Mouse (Mus musculus) brain, embryonic 18.5 days (tissue): ENCODE measurements around the gene Stk33.

ENCODE experiments used
- DNase-seq: peaks from one replicate; pipeline ENCODE4 v3.0.0-alpha.2; 2012; ENCODE audit warnings: low read depth, low spot score

Stk33 gene

GRCm38 (mm10) chr7:109357877-109358276 is 81.0 kb downstream of the Stk33 start:
- no peak for DNase-seq

GRCm38 (mm10) chr7:109347241-109347640 is 91.6 kb downstream of the Stk33 start:
- no peak for DNase-seq

GRCm38 (mm10) chr7:109331722-109332121 is 107.2 kb downstream of the Stk33 start:
- DNase-seq, result no peak

DNA sequence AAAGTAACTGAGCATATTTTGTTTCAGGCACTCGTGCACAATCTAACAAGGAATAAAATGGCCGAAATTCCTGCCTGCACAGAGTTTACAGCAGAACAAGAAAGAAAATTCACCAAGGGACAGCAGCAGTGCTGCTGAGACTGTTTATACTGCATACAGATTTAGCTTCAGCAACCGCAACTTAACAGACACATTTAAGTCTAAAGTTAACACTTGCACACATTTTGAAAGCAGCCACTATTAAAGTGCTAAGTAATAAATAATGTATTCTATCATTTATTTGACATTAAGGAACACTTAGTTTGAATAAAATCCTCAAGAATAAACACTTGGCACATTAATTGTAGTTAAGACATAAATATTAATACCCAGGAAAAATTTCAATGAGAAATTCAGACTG is 110.1 kb downstream of the Stk33 start:
- DNase-seq, result no peak

- no peak for DNase-seq
These were observed 112.1 kb downstream of the Stk33 start for GRCm38 (mm10) chr7:109326813-109327212.

- DNase-seq, result no peak
These were observed 113.2 kb downstream of the Stk33 start for GRCm38 (mm10) chr7:109325731-109326130.

DNA sequence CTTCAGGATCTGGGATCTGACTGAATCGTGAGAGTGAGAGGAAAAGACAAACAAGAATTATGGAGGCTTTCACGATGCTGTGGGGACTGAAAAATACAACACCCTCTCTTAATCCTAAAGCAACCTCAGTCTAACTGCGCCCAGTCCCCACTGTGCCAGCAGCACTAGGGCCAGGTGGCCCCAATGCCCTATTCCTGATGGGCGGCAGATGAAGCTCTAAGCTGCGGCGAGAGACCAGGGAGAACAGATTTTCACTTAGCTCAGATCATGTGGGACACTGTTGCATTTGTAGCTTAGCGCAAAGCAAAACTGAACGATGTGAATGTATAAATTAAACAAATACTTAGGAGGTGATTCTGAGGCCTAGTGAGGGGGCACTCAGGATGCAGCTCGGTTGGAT is 113.7 kb downstream of the Stk33 start:
- DNase-seq, result no peak

DNA sequence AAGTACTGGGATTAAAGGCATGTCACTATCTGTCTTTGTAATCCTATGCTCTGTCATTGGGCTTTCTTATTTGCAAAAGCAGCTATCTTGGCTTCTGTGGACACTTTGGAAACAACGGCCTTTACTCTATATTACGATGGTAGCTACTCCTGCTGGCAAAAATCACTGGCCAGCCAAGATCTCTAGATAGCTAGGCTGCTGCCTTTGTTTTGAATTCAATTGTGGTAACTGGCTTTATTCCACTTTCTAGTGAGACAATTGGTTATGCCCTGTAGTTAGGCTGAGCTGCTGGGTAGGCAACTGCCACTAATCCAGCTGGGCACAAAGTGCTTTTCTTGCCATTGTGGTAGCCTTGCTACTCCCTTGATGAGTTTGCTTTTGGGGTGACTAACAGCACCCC is 129.4 kb downstream of the Stk33 start:
- DNase-seq, result no peak

GRCm38 (mm10) chr7:109295807-109296206 is 143.1 kb downstream of the Stk33 start:
- DNase-seq, result no peak

DNA sequence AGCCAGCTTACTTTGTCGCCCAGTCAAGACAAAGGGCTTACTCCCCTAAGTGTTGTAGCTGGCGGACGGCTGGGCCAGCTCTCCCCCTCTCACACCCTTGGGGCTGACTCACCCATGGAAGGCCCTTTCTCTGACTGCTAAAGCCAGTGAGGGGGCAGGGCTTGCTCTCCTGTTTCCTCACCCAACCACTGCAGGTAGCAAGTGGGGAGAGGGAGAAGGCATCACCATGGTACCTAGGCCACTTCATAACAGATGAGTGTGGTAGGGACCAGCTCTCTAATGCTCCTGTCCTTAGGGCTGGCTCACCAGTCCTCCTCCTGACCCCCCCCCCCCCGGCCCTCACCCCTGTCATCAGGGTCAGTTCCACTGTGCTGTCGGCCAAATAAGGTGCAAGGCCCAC is 143.5 kb downstream of the Stk33 start:
- no peak for DNase-seq

DNA sequence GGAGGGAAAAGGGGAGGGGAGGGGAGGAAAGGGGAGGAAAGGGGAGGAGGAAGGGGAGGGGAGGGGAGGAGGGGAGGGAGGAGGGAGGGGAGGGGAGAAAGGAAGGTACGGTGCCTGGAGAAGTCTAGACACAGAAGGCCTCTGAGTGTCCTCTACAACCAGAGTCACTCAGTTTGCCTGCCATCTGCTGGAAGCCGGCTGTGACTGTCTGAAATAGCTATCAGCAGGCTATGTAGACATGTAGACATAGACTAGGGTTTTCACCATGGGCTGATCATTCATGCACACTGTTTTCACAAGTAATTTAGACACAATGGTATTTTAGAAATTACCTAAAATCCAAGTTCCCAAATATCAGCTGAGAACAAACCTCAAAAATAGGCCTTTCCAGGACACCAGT is 148.4 kb downstream of the Stk33 start:
- DNase-seq, result no peak

GRCm38 (mm10) chr7:109289106-109289505 is 149.8 kb downstream of the Stk33 start:
- DNase-seq, result no peak

- no peak for DNase-seq
These were observed 156.8 kb downstream of the Stk33 start for GRCm38 (mm10) chr7:109282106-109282505.

DNA sequence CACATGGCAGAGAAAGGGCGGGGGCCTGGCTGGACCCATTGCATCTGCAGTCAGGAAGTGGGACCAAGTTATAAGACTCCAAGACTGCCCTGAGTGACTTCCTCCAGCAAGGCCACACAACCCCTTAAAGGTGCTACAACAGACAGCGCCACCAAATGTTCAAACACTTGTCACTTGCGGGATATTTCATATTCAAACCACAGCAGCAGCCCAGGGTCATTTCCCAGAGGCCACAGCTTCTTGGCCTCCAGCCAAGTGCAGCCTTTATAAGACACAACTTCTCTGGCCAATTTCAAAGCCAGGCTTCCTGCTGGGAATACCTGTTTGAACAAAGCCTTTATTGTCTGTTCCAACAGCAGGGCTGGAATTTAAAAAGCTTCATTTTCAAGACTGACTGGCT is 162.3 kb downstream of the Stk33 start:
- DNase-seq, result no peak

- no peak for DNase-seq
These were observed 163.0 kb downstream of the Stk33 start for GRCm38 (mm10) chr7:109275901-109276300.

DNA sequence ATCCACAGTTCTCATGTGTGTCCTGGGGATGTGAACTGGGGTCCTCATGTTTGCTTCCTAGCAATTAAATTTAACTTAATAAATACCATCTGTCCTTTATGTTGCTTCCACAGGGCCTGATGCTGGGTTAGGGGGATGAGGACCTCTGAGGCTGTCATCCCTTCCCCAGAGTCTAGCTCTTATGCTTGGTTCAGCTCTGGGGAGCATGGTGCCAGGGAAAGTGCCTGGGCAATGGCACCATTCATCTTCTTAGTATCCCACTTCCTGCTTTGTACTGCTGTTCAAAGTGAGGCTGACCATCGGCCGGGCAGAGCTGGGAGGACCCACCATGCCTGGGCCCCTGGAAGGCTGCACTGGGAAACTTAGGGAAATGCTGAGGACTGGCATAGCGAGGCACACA is 163.7 kb downstream of the Stk33 start:
- DNase-seq, result no peak

DNA sequence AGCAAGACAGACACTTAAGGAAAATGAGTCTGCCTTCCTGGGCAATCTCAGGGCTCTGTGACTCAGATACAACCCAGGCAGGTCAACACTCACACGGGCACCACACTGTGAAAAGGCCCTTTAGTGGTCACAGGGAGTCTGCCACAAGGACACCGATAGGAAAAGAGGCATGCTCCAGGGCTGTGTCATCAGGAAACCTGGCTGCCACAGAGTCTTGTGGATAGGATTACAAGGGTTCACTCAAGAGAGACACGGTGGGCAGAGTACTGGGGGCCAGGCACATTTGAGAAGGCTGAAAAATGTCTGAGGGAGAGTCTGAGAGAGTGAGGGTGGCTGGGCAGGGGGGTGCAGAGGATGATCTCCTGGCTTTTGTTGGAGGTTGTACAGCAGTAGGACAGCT is 164.6 kb downstream of the Stk33 start:
- no peak for DNase-seq

- no peak for DNase-seq
These were observed 169.8 kb downstream of the Stk33 start for GRCm38 (mm10) chr7:109269046-109269445.

DNA sequence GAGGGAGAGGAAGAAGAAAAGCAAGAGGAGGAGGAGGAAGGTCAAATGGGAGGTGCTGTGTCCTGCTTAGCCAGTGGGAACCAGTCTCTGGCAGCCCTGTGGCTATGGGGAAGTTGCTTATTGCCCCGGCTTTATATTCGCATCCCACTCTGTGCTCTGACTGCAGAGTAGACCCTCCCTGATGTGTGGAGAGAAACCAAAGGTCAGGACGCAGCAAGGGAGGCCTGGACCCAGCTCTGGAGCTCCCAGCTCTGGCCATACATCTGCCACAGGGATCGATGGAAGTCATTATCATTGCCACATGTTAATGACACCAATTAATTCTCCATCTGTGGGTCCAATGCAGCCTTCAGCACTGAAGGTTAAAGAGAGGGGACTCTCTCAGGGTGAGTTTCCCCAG is 171.5 kb downstream of the Stk33 start:
- no peak for DNase-seq

DNA sequence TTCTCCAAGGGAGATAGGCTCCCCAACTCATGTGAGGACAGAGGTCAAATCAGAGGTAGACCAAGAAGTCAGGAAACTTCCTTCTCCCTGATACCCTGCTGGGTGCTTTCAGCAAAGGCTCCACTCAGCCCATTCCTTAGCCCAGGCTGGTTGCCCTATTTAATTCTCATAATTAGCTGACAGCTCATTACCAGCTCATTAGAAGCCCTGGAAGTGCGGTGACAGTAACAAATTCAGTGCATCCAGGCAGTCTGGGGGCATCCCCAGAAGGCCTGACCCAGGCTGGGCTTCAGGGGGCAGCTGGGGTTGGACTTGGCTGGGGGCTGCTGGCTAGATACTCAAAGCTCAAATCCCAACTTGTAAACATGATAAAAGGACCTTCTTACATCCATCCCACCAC is 172.7 kb downstream of the Stk33 start:
- DNase-seq, result no peak

DNA sequence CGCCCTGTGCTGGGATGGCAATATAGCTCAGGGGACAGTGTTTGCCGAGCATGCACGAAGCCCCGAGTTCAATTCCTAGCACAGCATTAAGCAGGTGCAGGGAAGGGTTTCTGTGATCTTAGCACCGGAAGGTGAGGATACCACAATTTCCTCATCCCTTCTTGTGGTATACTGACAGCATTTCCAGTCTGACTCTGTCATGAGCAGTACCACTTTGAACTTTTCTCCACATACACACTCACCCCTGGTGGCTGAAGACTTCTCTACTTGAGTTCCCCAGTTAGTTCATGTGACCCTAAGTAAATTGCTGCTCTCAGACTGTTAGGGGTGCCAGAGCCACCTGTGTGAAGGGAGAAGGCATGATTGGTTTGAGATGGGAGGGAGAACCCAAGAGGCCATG is 173.3 kb downstream of the Stk33 start:
- DNase-seq, result no peak

DNA sequence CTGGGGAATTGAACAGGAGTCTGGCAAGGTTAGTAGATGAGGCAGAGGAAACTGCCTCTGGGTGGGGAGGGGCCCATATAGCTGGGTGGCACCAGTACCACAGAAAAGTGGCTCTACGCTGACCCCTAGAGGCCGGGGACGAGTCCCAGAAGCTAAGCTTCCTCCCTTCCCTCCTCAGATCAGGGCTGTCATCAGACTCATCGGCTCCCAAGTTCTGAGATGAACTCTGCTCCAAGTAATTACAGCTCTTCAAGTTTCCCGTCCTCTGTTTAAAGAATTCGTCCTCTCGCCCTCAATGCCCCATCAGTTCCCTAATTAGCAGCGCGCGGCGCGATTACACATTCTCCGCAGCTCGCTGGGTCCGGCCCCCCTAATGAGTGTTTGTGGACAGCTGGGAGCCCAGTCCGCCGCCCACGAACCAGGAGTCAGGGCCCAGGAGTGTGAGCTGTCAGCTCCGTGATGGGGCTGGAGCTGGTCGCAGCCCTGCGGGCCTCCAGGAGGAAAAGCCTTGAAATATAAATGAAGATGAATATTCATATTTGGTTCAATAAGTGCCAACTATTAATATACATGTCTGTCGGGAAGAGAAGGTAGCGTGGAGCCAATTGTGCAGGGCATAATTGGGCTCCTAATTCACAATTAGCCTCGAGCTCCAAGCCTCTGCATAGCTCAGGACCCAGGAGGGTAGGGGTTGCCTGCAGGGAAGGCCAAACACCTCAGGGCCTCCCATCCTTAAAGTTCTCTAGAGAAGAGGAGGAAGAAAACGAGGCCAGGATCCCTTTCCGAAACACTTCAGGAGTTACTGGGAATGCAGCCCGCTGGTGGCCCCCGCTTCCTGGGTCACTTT is 183.2 kb downstream of the Stk33 start:
- DNase-seq, result no peak

- DNase-seq, result no peak
These were observed 187.5 kb downstream of the Stk33 start for GRCm38 (mm10) chr7:109251418-109251817.

DNA sequence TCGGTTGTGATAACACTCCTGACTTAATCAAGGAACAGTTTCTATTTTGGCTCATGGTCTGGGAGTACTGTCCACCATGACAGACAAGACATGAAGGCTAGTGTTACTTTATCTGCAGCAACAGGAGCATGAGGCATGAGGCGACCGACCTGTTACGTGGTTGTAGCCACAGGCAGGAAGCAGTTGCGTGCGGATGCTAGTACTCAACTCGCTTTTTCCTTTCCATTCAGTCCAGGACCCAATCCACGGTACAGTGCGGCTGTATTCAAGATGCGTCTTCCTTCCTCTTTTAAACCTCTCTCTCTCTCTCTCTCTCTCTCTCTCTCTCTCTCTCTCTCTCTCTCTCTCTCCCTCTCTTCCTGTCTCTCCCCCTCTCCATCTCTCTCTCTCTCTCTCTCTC is 194.1 kb downstream of the Stk33 start:
- DNase-seq, result no peak
